Mouse (Mus musculus) CH12.LX (cell line): Measurements from ENCODE around the gene Pmepa1.

Experiments used
- MAX ChIP-seq: IDR thresholded peaks from 2 replicates; pipeline ENCODE4 v1.6.1; 2011; ENCODE audit warnings: low read length, improper control_type of control experiment
- ZNF384 ChIP-seq: IDR thresholded peaks from 2 replicates; pipeline ENCODE4 v1.6.1; 2012; ENCODE audit warnings: low read depth, low read length, improper control_type of control experiment, inconsistent platforms

GRCm38 (mm10) chr2:173314291-173314690, 38.0 kb upstream of the Pmepa1 start:
- no peak for TF ChIP-seq ZNF384
- no peak for TF ChIP-seq MAX
